Comparison of ENCODE assay signal across 27 mouse cellular contexts in the genomic region with DNA sequence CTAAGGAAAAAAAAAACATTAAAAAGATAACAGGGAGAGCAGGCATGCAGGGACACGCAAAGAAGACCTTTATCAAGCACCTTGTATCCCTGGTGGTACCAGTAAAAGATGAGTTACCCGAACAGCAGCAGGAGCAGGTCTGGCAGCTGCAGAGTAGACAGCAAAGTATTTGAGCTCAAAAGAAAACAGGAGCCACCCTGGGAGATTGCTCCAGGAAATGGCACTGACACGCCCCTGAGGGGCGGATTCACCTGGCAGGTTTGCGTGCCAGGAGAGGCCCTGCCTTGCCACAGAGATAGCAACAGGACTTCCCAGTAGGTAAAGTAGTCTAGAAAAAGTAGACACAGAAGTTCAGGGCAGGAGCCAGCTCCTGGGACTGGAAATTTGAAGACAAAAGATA. TPM values are rescaled to one million over a fixed set of nuclear protein-coding genes. Genes with fewer than 3 reads are reported as not detected.
DNase-seq lines count a peak whose midpoint lies in the region; ATAC-seq and TF ChIP-seq lines count a peak whose summit lies in the region.
"Had no signal": no experiment of that assay in that cellular context is flagged by ENCODE, and none has a peak within 500 bp of the region (broad histone marks: within the 10 kb centered on the region; RNA-seq: fewer than 3 reads in every experiment).

A gene (minus strand): TSS at position 144 of the 400 bp plus-strand sequence.

- no peaks in the 10 kb centered on the region for H3K4me1 ChIP-seq in small intestine, adult 2 months (ENCODE audit: control insufficient read depth, insufficient read depth, insufficient read length, low read length)
- H3K4me1 ChIP-seq: heart, embryonic 10.5 days; hindbrain, embryonic 12.5 days; limb, embryonic 13.5 days; neural tube, embryonic 13.5 days had no signal

- H3K4me3 ChIP-seq in small intestine, adult 2 months (ENCODE audit: low read depth, low read length), result peak within 1 kb of the TSS; percentile 94
- H3K4me3 ChIP-seq: erythroblast, embryonic 14.5 days; heart, embryonic 10.5 days; hindbrain, embryonic 12.5 days; limb, embryonic 13.5 days; neural tube, embryonic 13.5 days had no signal

- no peaks in the 10 kb centered on the region for H3K27me3 ChIP-seq in small intestine, adult 2 months (ENCODE audit: control insufficient read depth, insufficient read depth, low read length)
- H3K27me3 ChIP-seq: hindbrain, embryonic 12.5 days; limb, embryonic 13.5 days; neural tube, embryonic 13.5 days had no signal

- TF ChIP-seq POLR2A in small intestine, adult 2 months (IDR thresholded peaks at IDR 0.05; ENCODE audit: low read depth, low read length), result peak; percentile 77; the same call in 1 of the 2 replicates

- 37% methylated on average over 5 of the region's 5 CpGs for WGBS in large intestine, adult 2 months
- WGBS in small intestine, adult 2 months, result 34% methylated on average over 5 of the region's 5 CpGs

- no peak for TF ChIP-seq CTCF in small intestine, adult 2 months (IDR thresholded peaks at IDR 0.05; ENCODE audit: extremely low read depth, insufficient read length, insufficient replicate concordance, low read depth, low read length)

- peak within 1 kb of the TSS; percentile 82 for H3K27ac ChIP-seq in small intestine, adult 2 months (ENCODE audit: insufficient read depth, low read depth, low read length)
- H3K27ac ChIP-seq: heart, embryonic 10.5 days; hindbrain, embryonic 12.5 days; kidney, postnatal 0 days; limb, embryonic 13.5 days; liver, embryonic 14.5 days; neural tube, embryonic 13.5 days had no signal

- peak; percentile 43 to 52 for DNase-seq in lung, adult 18-20 months
- DNase-seq in lung, postnatal 10 days, result no peak
- DNase-seq in large intestine, adult 2 months (ENCODE audit: low read depth, low spot score), result peak; percentile 70
- peak; percentile 37 to 41 for DNase-seq in urinary bladder, postnatal 36 days (ENCODE audit: low spot score in 2 of 2)
- no peak for DNase-seq in heart, postnatal 4 days
- DNase-seq: adrenal gland, postnatal 36 days; cerebellum, adult 18-20 months; cerebellum, postnatal 36 days; right cerebral cortex, adult 18-20 months; thymus, adult 2 months had no signal

- H3K36me3 ChIP-seq in small intestine, adult 2 months (ENCODE audit: control insufficient read depth, insufficient read depth, low read length), result no peaks in the 10 kb centered on the region
- H3K36me3 ChIP-seq: G1E; heart, embryonic 10.5 days; hindbrain, embryonic 12.5 days; limb, embryonic 13.5 days; neural tube, embryonic 13.5 days had no signal

- ATAC-seq in activated CD4-positive, CD25-positive, alpha-beta regulatory T cell, adult 4 months, result no peak
- no peak for ATAC-seq in cerebellum, adult (ENCODE audit: insufficient number of reproducible peaks, low FRiP score, low TSS enrichment)
- ATAC-seq: forebrain, embryonic 16.5 days; inflammation-experienced regulatory T-cells, adult 6 months had no signal

RNA-seq across cellular contexts. Expression of the gene that starts here (rescaled TPM):
- polyA plus RNA-seq in large intestine, adult 2 months (2012; rRNA removed), result 3.0 and 5.3 TPM in 2 replicates
- 0.39 and 1.7 TPM in 2 replicates for polyA plus RNA-seq in small intestine, adult 2 months (2012; rRNA removed)
- not detected for polyA plus RNA-seq in activated CD4-positive, CD25-positive, alpha-beta regulatory T cell, adult 4 months (2017; shearing (Covaris generic))
- total RNA-seq in heart, postnatal 4 days (2021), result not detected
- total RNA-seq: adrenal gland, postnatal 36 days; layer of hippocampus, adult 18-20 months; layer of hippocampus, postnatal 25 days; left cerebral cortex, postnatal 10 days had no signal
- polyA plus RNA-seq: G1E; heart, postnatal 0 days; inflammation-experienced regulatory T-cells, adult 6 months had no signal

Comparison
In these comparisons a context has a peak if more than half of its experiments do, and no peak if none do; other contexts are left out.
1. DNase-seq: peak in lung, adult 18-20 months (2 of 2), large intestine, adult 2 months (single experiment) and urinary bladder, postnatal 36 days (2 of 2); none in lung, postnatal 10 days (single experiment) and heart, postnatal 4 days (single experiment).